Mouse (Mus musculus) thymus, adult 2 months (tissue): ENCODE data around the gene Aven.

Experiments used
- CTCF ChIP-seq: fragments of 200-500 bp; IDR thresholded peaks from 2 replicates; pipeline ENCODE4 v1.5.1; 2012; ENCODE audit warnings: mild to moderate bottlenecking, control low read depth, low read length, moderate library complexity, borderline replicate concordance; ENCODE audit not compliant: control insufficient read depth, poor library complexity, insufficient read depth; ENCODE audit errors: extremely low read depth
- POLR2A ChIP-seq: fragments of 200-500 bp; IDR thresholded peaks from 2 replicates; pipeline ENCODE4 v1.6.1; 2012; ENCODE audit warnings: mild to moderate bottlenecking, low read length, control low read depth, moderate library complexity; ENCODE audit not compliant: control insufficient read depth, poor library complexity, insufficient read depth; ENCODE audit errors: extremely low read depth

DNA sequence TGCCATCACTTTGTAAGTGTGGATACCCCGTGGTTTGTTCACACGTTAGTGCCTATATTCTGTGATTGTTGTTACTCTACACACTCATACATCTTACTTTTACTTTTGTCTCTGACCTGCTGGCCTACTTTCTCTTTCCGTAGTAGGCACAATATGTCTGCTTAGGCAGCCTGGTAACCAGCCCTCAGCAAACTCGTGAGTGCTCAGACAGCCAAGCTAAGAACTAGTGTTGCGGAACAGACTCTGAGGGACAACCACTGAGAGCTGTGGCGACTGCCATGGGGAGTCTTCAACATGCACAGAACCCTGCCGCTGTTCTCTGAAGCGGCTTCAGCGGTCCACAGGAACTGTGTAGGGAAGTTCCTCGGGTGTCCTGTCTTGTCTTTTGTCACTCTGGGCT, 107.5 kb downstream of the Aven start:
- no peak for TF ChIP-seq CTCF
- TF ChIP-seq POLR2A: no peak
